Mouse (Mus musculus) neural tube, embryonic 15.5 days (tissue): ENCODE measurements around the gene Pxmp4. TPM values are rescaled to one million over a fixed set of nuclear protein-coding genes. Genes with fewer than 3 reads are reported as not detected.

Experiments
- ATAC-seq: fragments of 200-750 bp; cut with Nextera tagmentation; 2 replicates; pipeline ENCODE4 v1.8.0; 2017; ENCODE audit warnings: mild to moderate bottlenecking, moderate TSS enrichment, moderate library complexity; ENCODE audit not compliant: low FRiP score
- H3K27ac ChIP-seq: fragments of 300-500 bp; sonication (generic); replicated peaks from 2 replicates; pipeline ENCODE4 v1.5.1; 2015; ENCODE audit warnings: mild to moderate bottlenecking, inconsistent platforms
- H3K27me3 ChIP-seq: fragments of 300-500 bp; sonication (generic); replicated peaks from 2 replicates; pipeline ENCODE4 v1.6.1; 2015; ENCODE audit warnings: inconsistent platforms
- H3K36me3 ChIP-seq: fragments of 300-500 bp; sonication (generic); 2 replicates; pipeline ENCODE4 v1.6.1; 2015; ENCODE audit warnings: inconsistent platforms
- H3K4me1 ChIP-seq: fragments of 300-500 bp; sonication (generic); 2 replicates; pipeline ENCODE4 v1.6.1; 2015; ENCODE audit warnings: inconsistent platforms
- H3K4me2 ChIP-seq: fragments of 300-500 bp; sonication (generic); 2 replicates; pipeline ENCODE4 v1.6.1; 2015; ENCODE audit warnings: inconsistent platforms, mild to moderate bottlenecking, moderate library complexity
- H3K4me3 ChIP-seq: fragments of 300-500 bp; sonication (generic); replicated peaks from 2 replicates; pipeline ENCODE4 v1.5.1; 2015; ENCODE audit warnings: mild to moderate bottlenecking, inconsistent platforms
- H3K9ac ChIP-seq: fragments of 300-500 bp; sonication (generic); replicated peaks from 2 replicates; pipeline ENCODE4 v1.6.1; 2015; ENCODE audit warnings: mild to moderate bottlenecking, inconsistent platforms
- H3K9me3 ChIP-seq: fragments of 300-500 bp; sonication (generic); replicated peaks from 2 replicates; pipeline ENCODE4 v1.6.1; 2016; ENCODE audit warnings: inconsistent platforms
- WGBS: fragments of 180-500 bp; shearing (Covaris S2); methylation state at CpG from one replicate; pipeline ENCODE4 v1.1.7; 2015; ENCODE audit warnings: mixed read lengths; 5-methylcytosine and 5-hydroxymethylcytosine counted together
- polyA plus RNA-seq: library from polyadenylated mRNA; unstranded; fragments of >200 nt; fragmentation: Nextera tagmentation; extraction: Ambion mirVana; gene quantifications from 2 replicates; pipeline ENCODE4 v1.2.1, GENCODE M21; 2015

Pxmp4 gene
- polyA plus RNA-seq, 1 experiment from 2014 or later, result 18.1 TPM

DNA sequence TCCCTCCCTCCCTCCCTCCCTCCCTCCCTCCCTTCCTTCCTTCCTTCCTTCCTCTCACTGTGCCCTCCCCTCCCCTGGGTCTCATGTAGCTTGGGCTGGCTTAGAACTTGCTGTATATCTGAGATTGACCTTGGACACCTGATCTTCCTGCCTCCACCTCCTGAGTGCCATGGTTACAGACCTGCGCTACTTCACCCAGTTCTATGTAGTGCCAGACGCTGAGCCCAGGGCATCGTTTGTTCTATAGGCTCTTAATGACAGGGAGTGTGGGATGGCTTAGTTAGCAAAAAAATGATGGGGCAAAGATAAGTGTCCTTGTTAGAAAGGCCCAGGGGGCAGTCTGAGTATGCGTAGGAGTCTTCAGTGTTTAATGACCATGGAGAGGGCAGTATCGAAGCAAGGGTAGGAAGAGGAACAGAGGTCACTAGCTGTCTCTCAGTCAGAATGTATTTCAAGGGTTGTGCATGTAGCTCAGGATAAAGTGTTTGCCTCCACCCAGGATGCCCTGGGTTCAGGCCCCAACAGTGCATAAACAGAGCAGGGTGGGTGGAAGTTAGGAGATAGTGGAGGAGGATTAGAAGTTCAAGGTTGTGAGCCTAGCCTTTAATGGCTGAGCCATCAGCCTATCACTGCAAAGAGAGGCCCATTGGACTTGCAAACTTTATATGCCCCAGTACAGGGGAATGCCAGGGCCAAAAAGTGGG, 29.7 kb upstream of the Pxmp4 start:
- Histone ChIP-seq H3K27me3 (no peaks in the 10 kb centered on the region), H3K4me3 (no peak overlapping the region), H3K9me3 (no peaks in the 10 kb centered on the region), H3K27ac (no peak overlapping the region), H3K4me2 (no peak overlapping the region), H3K4me1 (no peaks in the 10 kb centered on the region), H3K36me3 (peaks cover 81% of the 10 kb centered on the region), H3K9ac (no peak overlapping the region)
- ATAC-seq, result no peak
- 84% methylated on average over 5 of the region's 5 CpGs for WGBS

DNA sequence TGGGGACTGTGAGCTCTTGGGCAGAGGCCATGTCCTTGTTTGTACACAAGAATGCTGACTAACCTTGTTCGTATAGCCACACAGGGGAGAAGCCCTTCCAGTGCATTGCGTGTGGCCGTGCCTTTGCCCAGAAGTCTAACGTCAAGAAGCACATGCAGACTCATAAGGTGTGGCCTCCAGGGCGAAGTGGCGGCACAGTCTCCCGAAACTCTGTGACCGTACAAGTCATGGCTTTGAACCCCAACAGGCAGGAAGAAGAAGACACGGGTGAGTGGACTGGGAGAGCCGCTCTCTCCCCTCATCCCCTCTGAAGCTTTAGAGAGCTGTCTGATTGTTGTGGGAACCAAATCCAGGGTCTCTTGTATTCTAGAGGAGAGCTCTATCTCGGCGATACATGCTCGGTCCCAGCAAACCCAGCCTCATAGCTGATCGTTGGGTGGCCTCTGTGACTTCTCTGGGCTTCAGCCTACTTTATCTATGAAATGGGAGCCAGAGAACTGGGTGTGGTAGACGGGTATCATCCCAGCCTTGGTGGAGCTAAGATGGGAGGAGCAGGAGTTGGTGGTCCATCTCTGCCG, 28.8 kb upstream of the Pxmp4 start:
- H3K27ac ChIP-seq, result no peak overlapping the region
- no peaks in the 10 kb centered on the region for H3K27me3 ChIP-seq
- H3K9me3 ChIP-seq, result no peaks in the 10 kb centered on the region
- peaks cover 77% of the 10 kb centered on the region for H3K36me3 ChIP-seq
- H3K4me2 ChIP-seq, result no peak overlapping the region
- H3K9ac ChIP-seq, result no peak overlapping the region
- 93% methylated on average over 16 of the region's 16 CpGs for WGBS
- no peaks in the 10 kb centered on the region for H3K4me1 ChIP-seq
- no peak overlapping the region for H3K4me3 ChIP-seq
- no peak for ATAC-seq

DNA sequence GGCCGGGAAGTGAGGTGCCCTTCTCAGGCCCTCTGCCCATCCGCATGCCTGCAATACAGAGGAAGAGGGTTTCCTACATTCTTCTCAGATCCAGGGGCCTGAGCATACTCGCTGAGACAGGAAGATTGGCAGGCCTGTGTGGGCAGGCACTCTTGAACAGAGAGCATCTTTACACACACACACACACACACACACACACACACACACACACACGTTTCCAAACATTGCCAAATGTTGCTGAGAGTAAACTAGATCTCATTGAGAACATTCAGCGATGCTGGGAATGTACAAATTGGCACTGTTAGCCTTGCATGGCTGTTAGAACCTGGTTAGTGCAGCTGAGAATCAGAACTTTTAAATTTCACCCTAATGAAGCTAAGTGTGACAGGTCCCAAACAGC, 27.0 kb upstream of the Pxmp4 start:
- H3K9ac ChIP-seq, result no peak overlapping the region
- ATAC-seq, result no peak
- peaks cover 74% of the 10 kb centered on the region for H3K36me3 ChIP-seq
- no peaks in the 10 kb centered on the region for H3K9me3 ChIP-seq
- H3K27me3 ChIP-seq, result no peaks in the 10 kb centered on the region
- no peak overlapping the region for H3K4me3 ChIP-seq
- H3K4me1 ChIP-seq, result no peaks in the 10 kb centered on the region
- no peak overlapping the region for H3K4me2 ChIP-seq
- 85% methylated on average over 5 of the region's 5 CpGs for WGBS
- no peak overlapping the region for H3K27ac ChIP-seq

DNA sequence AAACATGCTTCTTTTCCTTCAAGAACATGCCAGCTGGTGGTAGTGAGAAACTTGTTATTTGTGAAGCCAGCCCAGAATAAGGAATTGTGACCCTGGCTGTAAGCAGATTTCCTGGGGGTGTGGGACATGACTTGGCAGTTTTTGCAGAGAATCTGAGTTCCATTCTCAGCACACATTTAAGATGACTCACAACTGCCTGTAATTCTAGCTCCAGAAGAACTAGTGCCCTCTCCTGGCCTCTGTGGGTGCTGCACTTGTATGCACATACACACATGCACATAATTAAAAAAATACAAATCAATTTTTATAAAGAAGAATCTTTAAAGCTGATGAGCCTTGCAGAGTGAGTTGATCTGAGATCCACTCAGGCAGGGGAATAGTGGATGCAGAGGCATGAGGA, 20.6 kb upstream of the Pxmp4 start:
- H3K4me3 ChIP-seq, result no peak overlapping the region
- peaks cover 59% of the 10 kb centered on the region for H3K36me3 ChIP-seq
- H3K9ac ChIP-seq, result no peak overlapping the region
- no peak overlapping the region for H3K27ac ChIP-seq
- no peak overlapping the region for H3K4me2 ChIP-seq
- H3K27me3 ChIP-seq, result no peaks in the 10 kb centered on the region
- no peaks in the 10 kb centered on the region; the same call in 1 of the 2 replicates for H3K9me3 ChIP-seq
- no peaks in the 10 kb centered on the region for H3K4me1 ChIP-seq
- no peak for ATAC-seq

DNA sequence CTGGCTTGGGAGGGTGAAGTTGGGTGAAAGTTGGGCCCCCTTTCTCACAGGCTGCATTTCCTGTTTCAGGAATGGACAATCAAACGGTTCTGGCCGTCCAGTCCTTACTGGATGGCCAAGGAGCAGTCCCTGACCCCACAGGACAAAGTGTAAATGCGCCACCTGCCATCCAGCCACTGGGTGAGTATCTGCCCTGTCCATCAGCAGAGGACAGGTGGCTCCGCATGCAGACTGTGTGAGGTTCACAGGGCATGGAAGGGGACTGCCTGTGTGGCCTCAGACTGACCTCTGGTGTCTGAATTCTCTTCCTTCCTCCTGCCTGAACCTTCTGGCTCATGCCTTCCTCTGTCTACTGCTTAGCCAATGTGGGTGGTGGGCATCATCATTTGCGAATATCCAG, 18.2 kb upstream of the Pxmp4 start:
- Histone ChIP-seq H3K9me3 (no peaks in the 10 kb centered on the region; the same call in 1 of the 2 replicates), H3K27me3 (no peaks in the 10 kb centered on the region), H3K4me3 (no peak overlapping the region), H3K4me2 (no peak overlapping the region), H3K27ac (no peak overlapping the region), H3K9ac (no peak overlapping the region), H3K36me3 (peaks cover 46% of the 10 kb centered on the region), H3K4me1 (no peaks in the 10 kb centered on the region)
- WGBS, result 91% methylated on average over 5 of the region's 5 CpGs
- no peak for ATAC-seq

DNA sequence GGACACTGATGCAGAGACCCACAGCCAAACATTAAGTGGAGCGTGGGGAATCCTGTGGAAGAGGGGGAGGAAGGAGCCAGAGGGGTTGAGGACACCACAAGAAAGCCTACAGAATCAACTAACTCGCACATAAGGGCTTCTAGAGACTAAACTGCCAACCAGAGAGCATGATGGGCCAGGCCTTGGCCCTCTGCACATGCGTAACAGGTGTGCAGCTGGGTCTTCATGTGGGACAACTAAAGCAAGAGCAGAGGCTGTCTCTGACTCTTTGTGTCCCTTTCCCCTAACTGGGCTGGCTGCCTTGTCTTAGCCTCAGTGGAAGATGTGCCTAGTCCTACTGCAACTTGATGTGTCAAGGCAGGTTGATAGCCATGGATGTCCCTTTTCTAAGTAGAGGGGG, 13.6 kb upstream of the Pxmp4 start:
- Histone ChIP-seq H3K27me3 (no peaks in the 10 kb centered on the region), H3K9ac (no peak overlapping the region), H3K36me3 (peaks cover 3% of the 10 kb centered on the region; the same call in 1 of the 2 replicates), H3K9me3 (no peaks in the 10 kb centered on the region), H3K4me2 (no peak overlapping the region), H3K4me1 (peaks cover 24% of the 10 kb centered on the region), H3K27ac (no peak overlapping the region), H3K4me3 (no peak overlapping the region)
- 97% methylated on average over 3 of the region's 3 CpGs for WGBS
- ATAC-seq, result no peak

DNA sequence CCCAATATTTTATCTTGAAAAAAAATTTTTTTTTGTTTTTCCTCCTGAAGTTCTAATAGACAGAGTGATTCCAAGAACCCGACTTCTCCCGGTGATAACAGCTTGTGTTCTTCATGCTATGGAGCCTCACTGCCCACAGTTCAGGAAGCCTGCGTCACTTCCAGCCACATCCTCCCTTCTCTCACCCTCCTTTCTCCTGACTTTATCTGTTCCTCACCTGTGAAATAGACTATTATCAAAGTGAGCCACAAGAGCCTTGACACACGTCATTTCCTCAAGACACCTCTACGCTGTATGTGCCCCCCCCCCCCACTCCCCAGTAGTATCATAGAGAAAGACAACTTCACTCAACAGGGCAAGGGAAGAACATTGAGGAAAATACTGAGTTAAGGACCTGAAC, 12.2 kb upstream of the Pxmp4 start:
- Histone ChIP-seq H3K36me3 (peaks cover 3% of the 10 kb centered on the region; the same call in 1 of the 2 replicates), H3K9me3 (no peaks in the 10 kb centered on the region), H3K4me2 (no peak overlapping the region), H3K27ac (no peak overlapping the region), H3K4me1 (peaks cover 24% of the 10 kb centered on the region), H3K9ac (no peak overlapping the region), H3K4me3 (no peak overlapping the region), H3K27me3 (no peaks in the 10 kb centered on the region)
- ATAC-seq, result no peak
- 94% methylated on average over 5 of the region's 5 CpGs for WGBS

DNA sequence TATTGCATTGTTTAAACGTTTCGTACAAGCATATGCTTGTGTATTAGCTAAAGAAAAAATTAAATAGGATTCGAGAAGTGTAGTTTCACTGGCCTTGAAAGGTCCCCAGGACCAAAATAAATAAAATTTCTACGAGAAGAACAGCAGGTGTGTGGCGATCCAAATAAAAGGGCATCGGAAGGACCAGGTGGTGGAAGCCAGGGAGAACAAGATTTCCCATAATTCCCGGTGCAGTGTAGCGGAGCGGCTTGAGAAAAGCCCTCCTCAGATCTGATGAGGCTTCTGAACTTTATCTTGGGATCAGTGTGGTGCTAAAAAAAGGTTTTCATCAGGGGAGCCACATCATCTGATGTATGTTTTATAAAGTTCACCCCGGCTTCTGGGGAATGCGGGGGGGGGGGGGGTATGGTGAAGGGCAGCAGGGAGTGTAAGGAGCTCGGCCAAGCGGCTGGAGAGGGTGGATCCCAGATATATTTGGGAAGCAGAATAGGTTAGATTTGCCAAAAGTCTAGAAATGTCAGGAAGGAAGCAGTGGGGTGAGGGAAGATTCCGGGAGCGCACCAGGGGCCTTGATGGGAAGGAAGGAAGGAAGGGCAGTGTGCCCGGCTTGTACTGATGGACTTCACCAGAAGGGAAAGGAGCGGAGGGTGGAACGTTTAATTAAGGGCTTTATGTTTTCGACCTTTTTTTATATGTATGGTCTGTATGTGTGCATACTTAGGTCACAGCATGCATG, 11.5 kb upstream of the Pxmp4 start:
- Histone ChIP-seq H3K4me1 (peaks cover 24% of the 10 kb centered on the region), H3K4me3 (no peak overlapping the region), H3K9ac (no peak overlapping the region), H3K9me3 (no peaks in the 10 kb centered on the region), H3K27me3 (no peaks in the 10 kb centered on the region), H3K4me2 (peak overlapping the region; percentile 77), H3K36me3 (peaks cover 3% of the 10 kb centered on the region; the same call in 1 of the 2 replicates), H3K27ac (no peak overlapping the region)
- ATAC-seq, result no peak
- 73% methylated on average over 18 of the region's 19 CpGs for WGBS

DNA sequence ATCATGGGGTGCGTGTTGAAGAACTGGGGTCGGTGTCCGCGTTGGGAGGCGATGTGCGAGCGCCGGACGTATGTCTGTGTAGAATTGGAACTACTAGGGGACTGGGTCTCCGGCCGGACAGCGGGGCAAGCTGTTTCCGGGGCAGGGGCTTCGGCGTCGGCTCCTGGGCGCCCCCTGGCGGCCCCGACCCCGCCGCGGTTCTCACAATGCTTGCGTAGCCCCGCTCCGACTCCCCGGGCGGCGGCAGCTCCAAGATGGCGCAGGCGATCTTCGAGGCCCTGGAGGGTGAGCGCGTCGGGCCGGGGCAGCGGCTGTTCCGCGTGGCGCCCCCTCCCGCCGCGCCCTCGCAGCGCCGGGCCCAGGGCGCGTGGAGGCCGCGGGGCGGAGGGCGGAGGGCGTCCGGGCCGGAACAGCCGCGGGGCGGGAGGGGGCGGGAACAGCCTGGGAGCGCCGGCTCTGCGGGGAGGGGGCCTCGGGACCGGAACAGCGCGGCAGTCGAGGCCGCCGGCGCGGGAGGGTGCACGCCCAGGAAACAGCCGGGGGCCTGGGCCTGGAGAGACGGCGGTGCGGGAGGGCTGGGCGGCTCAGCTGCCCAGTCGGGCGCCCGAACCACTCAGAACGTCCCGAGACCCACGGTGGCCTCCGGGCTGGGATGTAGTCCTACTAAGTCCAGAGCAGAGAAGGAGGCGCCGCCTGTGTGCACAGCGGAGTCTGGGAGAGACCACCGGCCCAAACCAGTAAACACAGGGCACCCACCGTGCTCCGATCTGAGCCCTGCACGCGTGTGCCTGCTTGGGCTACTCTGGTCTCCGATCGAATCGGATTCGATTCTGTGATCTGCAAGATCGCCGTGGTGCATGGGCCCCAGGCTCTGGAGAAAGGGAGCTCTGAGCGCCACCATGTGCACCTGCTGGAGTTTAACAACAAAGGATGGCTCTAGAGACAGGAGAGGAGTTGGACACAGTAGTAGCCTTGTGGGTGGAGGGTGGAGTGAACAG, 9.9 kb upstream of the Pxmp4 start, which contains the start of the genes Zfp341 and 4930519P11Rik:
TSS of gene Zfp341 (plus strand) at position 180 of the 998 bp plus-strand sequence.
TSS of gene 4930519P11Rik (minus strand) at position 320 of the 998 bp plus-strand sequence.
- Histone ChIP-seq H3K9ac (peak within 1 kb of the TSS; percentile 77), H3K4me2 (peak within 1 kb of the TSS; percentile 77), H3K4me1 (peaks cover 24% of the 10 kb centered on the region), H3K27me3 (no peaks in the 10 kb centered on the region), H3K9me3 (no peaks in the 10 kb centered on the region), H3K27ac (peak within 1 kb of the TSS; percentile 98), H3K36me3 (no peaks in the 10 kb centered on the region), H3K4me3 (peak within 1 kb of the TSS; percentile 62)
- peak; percentile 94 for ATAC-seq
- WGBS, result under 1% methylated on average over 82 of the region's 98 CpGs

DNA sequence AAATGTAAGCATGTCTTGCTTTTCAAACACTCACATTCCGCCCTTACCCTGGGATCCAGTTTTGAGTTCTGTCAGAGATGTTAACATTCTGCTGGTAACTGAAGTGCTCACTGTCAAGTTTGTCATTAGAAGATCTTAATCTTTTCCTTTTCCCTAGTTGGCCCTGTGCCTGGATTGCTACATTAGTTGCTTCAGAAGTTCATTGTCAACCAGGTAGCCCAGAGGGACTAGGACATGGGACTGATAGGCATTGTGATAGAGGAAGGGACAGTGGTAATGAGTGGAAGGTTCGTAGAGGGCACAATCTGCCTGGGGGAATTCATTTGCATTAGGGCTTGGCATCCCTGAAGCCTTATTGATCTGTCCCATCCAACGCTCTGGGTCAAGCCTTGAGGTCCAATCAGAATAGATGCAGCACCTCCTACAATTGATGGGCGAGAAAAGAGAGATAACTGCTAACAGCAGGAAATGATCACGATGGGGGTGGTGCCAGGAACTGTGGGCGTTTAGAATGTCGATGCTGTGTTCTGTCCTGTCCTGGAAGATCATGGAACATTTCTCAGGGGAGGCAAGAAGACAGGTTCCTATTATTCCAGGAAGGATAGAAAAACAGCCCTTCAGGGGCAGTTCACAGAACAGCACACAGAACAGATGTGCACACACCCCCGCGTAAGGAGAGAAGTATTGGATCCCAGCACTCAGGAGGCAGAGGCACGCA, 5.7 kb upstream of the Pxmp4 start:
- no peaks in the 10 kb centered on the region for H3K27me3 ChIP-seq
- H3K36me3 ChIP-seq, result no peaks in the 10 kb centered on the region
- WGBS, result 66% methylated on average over 10 of the region's 10 CpGs
- H3K4me2 ChIP-seq, result no peak overlapping the region
- H3K9me3 ChIP-seq, result no peaks in the 10 kb centered on the region
- no peak overlapping the region for H3K4me3 ChIP-seq
- H3K27ac ChIP-seq, result no peak overlapping the region
- ATAC-seq, result no peak
- H3K4me1 ChIP-seq, result peaks cover 12% of the 10 kb centered on the region
- no peak overlapping the region for H3K9ac ChIP-seq
